Mouse (Mus musculus) bone marrow, adult 2 months (tissue): ENCODE results near the gene Enah. TPM values are rescaled to one million over a fixed set of nuclear protein-coding genes. Genes with fewer than 3 reads are reported as not detected.
A peak's percentile ranks its signal among the peaks of the same experiment; 100 is the strongest.

Experiments
- H3K27ac ChIP-seq: fragments of 200-500 bp; 2 replicates; pipeline ENCODE4 v1.5.1; 2012; ENCODE audit warnings: low read depth, mild to moderate bottlenecking, control low read depth, inconsistent platforms, low read length; ENCODE audit not compliant: control insufficient read depth, poor library complexity, insufficient read depth
- H3K4me1 ChIP-seq: fragments of 200-500 bp; 2 replicates; pipeline ENCODE4 v1.6.1; 2011; ENCODE audit warnings: low read length; ENCODE audit not compliant: control insufficient read depth, insufficient read depth
- H3K4me3 ChIP-seq: fragments of 200-500 bp; replicated peaks from 2 replicates; pipeline ENCODE3; 2011; ENCODE audit warnings: mild to moderate bottlenecking, low read depth, low read length, control low read depth; ENCODE audit not compliant: control insufficient read depth
- CTCF ChIP-seq: fragments of 200-500 bp; IDR thresholded peaks from 2 replicates; pipeline ENCODE4 v1.5.1; 2011; ENCODE audit warnings: low read length, control low read depth; ENCODE audit not compliant: control insufficient read depth, insufficient read depth
- POLR2A ChIP-seq: fragments of 200-500 bp; IDR thresholded peaks from 2 replicates; pipeline ENCODE4 v1.6.1; 2011; ENCODE audit warnings: low read depth, mild to moderate bottlenecking, control low read depth, low read length, borderline replicate concordance; ENCODE audit not compliant: control insufficient read depth
- WGBS: fragments of 180-500 bp; shearing (Covaris S2); methylation state at CpG from one replicate; pipeline ENCODE4 v1.1.7; 2018; 5-methylcytosine and 5-hydroxymethylcytosine counted together
- polyA plus RNA-seq: library from polyadenylated mRNA; stranded (reverse); fragments of >200 nt; gene quantifications from 2 replicates; pipeline ENCODE4 v1.2.4, GENCODE M21; 2011; ENCODE audit warnings: low replicate concordance; ENCODE audit not compliant: missing spikeins, insufficient read depth, insufficient read length

Enah gene
- polyA plus RNA-seq: 7.7 and 20.3 TPM in 2 replicates

GRCm38 (mm10) chr1:182019926-182020801 is at the start of gene Enah:
Gene Enah (minus strand): TSS chr1:182019990.
- no peak for TF ChIP-seq POLR2A
- TF ChIP-seq CTCF: no peak
- H3K4me3 ChIP-seq: peak within 1 kb of the TSS; percentile 9
- H3K4me1 ChIP-seq: no peaks in the 10 kb centered on the region
- H3K27ac ChIP-seq: no peak within 1 kb of the TSS; the same call in 1 of the 2 replicates
- WGBS: 2% methylated on average over 93 of the region's 109 CpGs

GRCm38 (mm10) chr1:182068136-182068535 is 48.3 kb upstream of the Enah start:
- no peak overlapping the region for H3K27ac ChIP-seq
- TF ChIP-seq CTCF (no peak), POLR2A (no peak)
- WGBS: 88% methylated on average over 7 of the region's 7 CpGs
- H3K4me3 ChIP-seq: no peak overlapping the region
- H3K4me1 ChIP-seq: no peaks in the 10 kb centered on the region

- no peak for TF ChIP-seq POLR2A
- no peak for TF ChIP-seq CTCF
- no peak overlapping the region for H3K27ac ChIP-seq
- H3K4me3 ChIP-seq: no peak overlapping the region
- H3K4me1 ChIP-seq: no peaks in the 10 kb centered on the region
- WGBS: 68% methylated on average over 9 of the region's 9 CpGs
Measured at GRCm38 (mm10) chr1:182066527-182067465, 47.0 kb upstream of the Enah start.

GRCm38 (mm10) chr1:182063716-182064115 is 43.9 kb upstream of the Enah start:
- Histone ChIP-seq H3K4me3 (no peak overlapping the region), H3K4me1 (no peaks in the 10 kb centered on the region), H3K27ac (no peak overlapping the region)
- WGBS: 78% methylated on average over 8 of the region's 8 CpGs
- TF ChIP-seq CTCF (no peak), POLR2A (no peak)

- 81% methylated on average over 8 of the region's 8 CpGs for WGBS
- Histone ChIP-seq H3K27ac (no peak overlapping the region), H3K4me1 (no peaks in the 10 kb centered on the region), H3K4me3 (no peak overlapping the region)
- TF ChIP-seq POLR2A (no peak), CTCF (no peak)
Measured at GRCm38 (mm10) chr1:182062801-182063200, 43.0 kb upstream of the Enah start.

- no peaks in the 10 kb centered on the region for H3K4me1 ChIP-seq
- no peak for TF ChIP-seq CTCF
- no peak for TF ChIP-seq POLR2A
- 68% methylated on average over 4 of the region's 4 CpGs for WGBS
- no peak overlapping the region for H3K27ac ChIP-seq
- no peak overlapping the region for H3K4me3 ChIP-seq
Measured at GRCm38 (mm10) chr1:182061203-182061602, 41.4 kb upstream of the Enah start.

GRCm38 (mm10) chr1:182059806-182060205 is 40.0 kb upstream of the Enah start:
- H3K4me3 ChIP-seq: no peak overlapping the region
- no peaks in the 10 kb centered on the region for H3K4me1 ChIP-seq
- 42% methylated on average over 5 of the region's 5 CpGs for WGBS
- H3K27ac ChIP-seq: no peak overlapping the region
- TF ChIP-seq POLR2A (no peak), CTCF (no peak)

GRCm38 (mm10) chr1:182057998-182058397 is 38.2 kb upstream of the Enah start:
- no peak overlapping the region for H3K27ac ChIP-seq
- H3K4me1 ChIP-seq: no peaks in the 10 kb centered on the region
- TF ChIP-seq CTCF (no peak), POLR2A (no peak)
- 81% methylated on average over 6 of the region's 6 CpGs for WGBS
- H3K4me3 ChIP-seq: no peak overlapping the region
